Mouse (Mus musculus) liver, adult 2 months (tissue): Measurements from ENCODE around the gene Adss. TPM values are rescaled to one million over a fixed set of nuclear protein-coding genes. Genes with fewer than 3 reads are reported as not detected.

ENCODE experiments used
- DNase-seq: peaks from one replicate; pipeline ENCODE4 v3.0.0-alpha.2; 2011; ENCODE audit warnings: low read depth, low spot score; ENCODE audit errors: extremely low read depth
- H3K27ac ChIP-seq: fragments of 200-500 bp; replicated peaks from 2 replicates; pipeline ENCODE4 v1.5.1; 2012; ENCODE audit warnings: low read depth, mild to moderate bottlenecking, control low read depth, inconsistent platforms, low read length; ENCODE audit not compliant: insufficient read depth
- H3K27me3 ChIP-seq: fragments of 200-500 bp; 2 replicates; pipeline ENCODE4 v1.6.1; 2012; ENCODE audit warnings: mild to moderate bottlenecking, moderate library complexity, low read length, inconsistent platforms; ENCODE audit not compliant: control insufficient read depth, insufficient read depth
- H3K36me3 ChIP-seq: fragments of 200-500 bp; 2 replicates; pipeline ENCODE4 v1.6.1; 2012; ENCODE audit warnings: low read length, inconsistent platforms; ENCODE audit not compliant: control insufficient read depth, insufficient read depth
- H3K4me1 ChIP-seq: fragments of 200-500 bp; 2 replicates; pipeline ENCODE4 v1.6.1; 2011; ENCODE audit warnings: low read length; ENCODE audit not compliant: control insufficient read depth, insufficient read depth
- H3K4me3 ChIP-seq: fragments of 200-500 bp; 2 replicates; pipeline ENCODE4 v1.5.1; 2011; ENCODE audit warnings: low read depth, mild to moderate bottlenecking, control low read depth, low read length, moderate library complexity; ENCODE audit not compliant: insufficient read depth
- H3K79me2 ChIP-seq: fragments of 200-500 bp; 2 replicates; pipeline ENCODE4 v1.6.1; 2012; ENCODE audit warnings: inconsistent platforms, mild to moderate bottlenecking, low read length, moderate library complexity; ENCODE audit not compliant: control insufficient read depth, insufficient read depth
- H3K9ac ChIP-seq: fragments of 200-500 bp; 2 replicates; pipeline ENCODE4 v1.6.1; 2012; ENCODE audit warnings: low read depth, mild to moderate bottlenecking, control low read depth, inconsistent platforms, low read length
- CTCF ChIP-seq: fragments of 200-500 bp; IDR thresholded peaks from 2 replicates; pipeline ENCODE4 v1.5.1; 2011; ENCODE audit warnings: low read depth, low read length, control low read depth
- POLR2A ChIP-seq: fragments of 200-500 bp; IDR thresholded peaks from 2 replicates; pipeline ENCODE4 v1.6.1; 2011; ENCODE audit warnings: low read length, control low read depth; ENCODE audit not compliant: insufficient read depth; ENCODE audit errors: extremely low read depth
- WGBS: fragments of 180-500 bp; shearing (Covaris S2); methylation state at CpG from one replicate; pipeline ENCODE4 v1.1.7; 2018; 5-methylcytosine and 5-hydroxymethylcytosine counted together
- polyA plus RNA-seq: library from polyadenylated mRNA; depleted of rRNA; stranded (reverse); fragments of >200 nt; gene quantifications from 2 replicates; pipeline ENCODE4 v1.2.3, GENCODE M21; 2012
- total RNA-seq: library from RNA; depleted of rRNA; stranded (reverse); fragments of >200 nt; gene quantifications from 2 replicates; pipeline ENCODE4 v1.2.3, GENCODE M21; 2014

The Adss gene
- total and polyA plus RNA-seq, 2 experiments: 11.1 to 43.2 TPM

DNA sequence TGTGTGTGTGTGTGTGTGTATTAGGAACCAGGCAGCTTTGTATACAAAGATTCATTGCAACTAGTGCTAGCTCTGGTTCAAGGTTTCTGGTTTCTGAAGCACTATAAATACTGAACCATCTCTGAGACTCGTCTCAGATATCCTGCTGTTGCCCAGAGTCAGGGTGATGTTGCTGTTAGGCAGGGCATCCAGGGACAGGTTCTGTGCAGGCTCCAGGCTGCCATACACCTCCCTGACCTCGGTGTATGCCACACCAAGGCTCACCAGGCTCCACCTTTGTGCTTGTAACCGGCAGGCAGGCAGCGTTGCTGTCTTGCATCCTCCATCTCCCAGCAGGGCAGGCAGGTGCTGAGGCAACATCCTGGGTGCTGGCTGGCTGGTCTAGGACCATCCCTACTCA, 72.5 kb downstream of the Adss start:
- H3K27me3 ChIP-seq: no peaks in the 10 kb centered on the region
- H3K4me3 ChIP-seq: no peak overlapping the region
- 80% methylated on average over 4 of the region's 4 CpGs for WGBS
- TF ChIP-seq POLR2A (no peak), CTCF (no peak)
- DNase-seq: no peak
- no peaks in the 10 kb centered on the region for H3K79me2 ChIP-seq
- no peak overlapping the region for H3K27ac ChIP-seq
- H3K36me3 ChIP-seq: no peaks in the 10 kb centered on the region
- H3K9ac ChIP-seq: no peak overlapping the region
- no peaks in the 10 kb centered on the region for H3K4me1 ChIP-seq

DNA sequence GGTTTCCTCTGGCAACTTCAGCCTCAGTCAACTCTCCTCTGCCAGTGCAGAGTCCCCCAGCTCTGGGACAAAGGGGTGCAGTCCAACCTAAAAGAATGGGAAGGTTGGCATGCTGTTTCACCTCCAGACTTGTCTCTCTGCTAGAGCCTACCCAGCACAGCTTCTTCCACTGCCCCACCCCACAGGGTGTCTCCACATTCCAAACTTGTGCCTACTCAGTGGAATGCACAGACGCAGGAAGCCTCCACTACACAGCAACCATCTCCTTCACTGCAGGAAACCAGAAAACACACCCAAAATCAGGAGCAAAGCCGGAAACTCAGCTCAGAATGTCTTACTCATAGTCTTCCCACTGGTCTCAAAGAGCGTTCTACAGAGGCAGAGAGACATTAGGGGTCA, 77.3 kb downstream of the Adss start:
- no peaks in the 10 kb centered on the region for H3K27me3 ChIP-seq
- H3K27ac ChIP-seq: no peak overlapping the region
- no peak overlapping the region for H3K9ac ChIP-seq
- TF ChIP-seq POLR2A (no peak), CTCF (no peak)
- no peaks in the 10 kb centered on the region for H3K79me2 ChIP-seq
- DNase-seq: no peak
- H3K4me1 ChIP-seq: no peaks in the 10 kb centered on the region
- no peaks in the 10 kb centered on the region for H3K36me3 ChIP-seq
- 88% methylated on average over 3 of the region's 3 CpGs for WGBS
- no peak overlapping the region for H3K4me3 ChIP-seq

DNA sequence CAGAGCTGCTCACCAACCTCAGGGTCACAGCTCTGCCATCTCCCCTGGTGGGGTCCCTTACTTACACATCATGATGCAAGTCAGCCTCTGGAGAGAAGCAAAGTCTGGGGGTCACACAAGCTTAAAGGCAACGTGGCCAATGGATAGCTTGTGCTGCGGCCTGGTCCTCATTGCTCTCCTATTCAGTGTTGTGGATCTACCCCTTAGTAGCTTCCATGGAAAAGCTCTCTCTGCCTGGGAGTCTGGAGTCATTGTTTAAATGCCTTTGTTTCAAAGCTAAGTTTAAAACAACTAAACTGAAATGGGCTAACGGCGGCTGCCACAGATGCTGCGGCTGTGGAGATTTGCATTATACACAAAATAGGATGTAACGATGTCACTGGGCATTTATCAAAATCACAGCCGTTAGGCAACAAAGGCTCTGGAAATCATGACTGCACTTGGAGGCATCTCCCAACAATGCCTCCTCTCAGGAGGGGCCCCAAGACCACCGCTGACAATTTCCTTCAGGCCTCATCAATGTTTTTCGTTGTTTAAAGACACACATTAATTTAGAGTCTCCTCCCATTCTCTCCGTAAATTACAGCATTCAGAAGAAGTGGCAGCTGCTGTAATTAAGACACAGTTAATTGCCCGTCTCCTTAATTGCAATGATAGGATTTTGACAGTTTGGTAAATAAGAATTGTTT, 77.8 kb downstream of the Adss start:
- WGBS: 80% methylated on average over 11 of the region's 11 CpGs
- H3K9ac ChIP-seq: no peak overlapping the region
- no peaks in the 10 kb centered on the region for H3K36me3 ChIP-seq
- H3K79me2 ChIP-seq: no peaks in the 10 kb centered on the region
- no peaks in the 10 kb centered on the region; the same call in 1 of the 2 replicates for H3K4me1 ChIP-seq
- H3K4me3 ChIP-seq: no peak overlapping the region
- no peak for DNase-seq
- no peak overlapping the region for H3K27ac ChIP-seq
- H3K27me3 ChIP-seq: no peaks in the 10 kb centered on the region
- TF ChIP-seq POLR2A (no peak), CTCF (no peak)

GRCm38 (mm10) chr1:177717057-177717835, 79.1 kb downstream of the Adss start:
- H3K36me3 ChIP-seq: no peaks in the 10 kb centered on the region
- no peak overlapping the region for H3K27ac ChIP-seq
- H3K27me3 ChIP-seq: no peaks in the 10 kb centered on the region
- no peak overlapping the region for H3K9ac ChIP-seq
- DNase-seq: peak; percentile 22
- no peak for TF ChIP-seq POLR2A
- TF ChIP-seq CTCF: no peak
- no peak overlapping the region for H3K4me3 ChIP-seq
- H3K4me1 ChIP-seq: peaks cover 6% of the 10 kb centered on the region
- 66% methylated on average over 7 of the region's 7 CpGs for WGBS
- H3K79me2 ChIP-seq: no peaks in the 10 kb centered on the region

GRCm38 (mm10) chr1:177716448-177716847, 79.9 kb downstream of the Adss start:
- Histone ChIP-seq H3K4me1 (peaks cover 7% of the 10 kb centered on the region), H3K4me3 (no peak overlapping the region), H3K27ac (no peak overlapping the region), H3K9ac (no peak overlapping the region), H3K27me3 (no peaks in the 10 kb centered on the region), H3K79me2 (no peaks in the 10 kb centered on the region), H3K36me3 (no peaks in the 10 kb centered on the region)
- WGBS: 86% methylated on average over 3 of the region's 3 CpGs
- no peak for TF ChIP-seq POLR2A
- no peak for TF ChIP-seq CTCF
- DNase-seq: no peak
